Mouse (Mus musculus): ENCODE measurements around the gene Hc. TPM values are rescaled to one million over a fixed set of nuclear protein-coding genes. Genes with fewer than 3 reads are reported as not detected.

The Hc gene
- polyA plus RNA-seq, 1 experiment from 2014 or later = 0.17 TPM

DNA sequence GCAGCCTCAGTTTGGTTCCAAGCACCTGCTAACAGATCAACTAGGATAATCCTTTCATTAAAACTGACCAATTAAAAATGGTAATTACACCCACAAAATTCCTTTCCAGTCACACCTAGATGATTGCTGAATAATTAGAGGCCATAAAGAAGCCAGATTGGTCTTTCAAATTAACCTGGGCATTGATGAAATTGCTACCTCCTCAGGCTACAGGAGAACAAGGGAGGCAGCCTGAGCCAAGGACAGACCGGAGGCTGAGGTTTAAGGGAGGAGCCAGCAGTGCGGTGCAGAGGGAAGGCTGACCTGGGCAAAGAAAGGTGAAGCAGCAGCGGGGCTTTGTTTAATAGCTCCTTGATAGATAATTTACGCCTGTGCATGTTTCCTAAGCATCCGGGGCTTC lies 123.8 kb downstream of the Hc start:
- Histone ChIP-seq H3K4me1 (ENCODE audit: control insufficient read depth, insufficient read depth, low read length) (peaks cover 5% of the 10 kb centered on the region; the same call in 1 of the 2 replicates), H3K36me3 (ENCODE audit: control insufficient read depth, insufficient read depth, low read length) (no peaks in the 10 kb centered on the region), H3K27me3 (ENCODE audit: control insufficient read depth, insufficient read depth, low read length) (0 out of 2 replicates have a peak, but pooled peaks cover 3% of the 10 kb centered on the region), H3K9ac (ENCODE audit: low read depth, low read length) (no peak overlapping the region), H3K27ac (ENCODE audit: low read depth, low read length) (no peak overlapping the region), H3K4me2 (no peak overlapping the region), H3K9me3 (replicated peaks; ENCODE audit: control insufficient read depth, low read length) (no peaks in the 10 kb centered on the region), H3K4me3 (ENCODE audit: low read depth, low read length) (no peak overlapping the region)
- no peak for ATAC-seq (replicated peaks; ENCODE audit: insufficient number of reproducible peaks, low FRiP score, low TSS enrichment)
- WGBS (ENCODE audit: insufficient replicate concordance) = 35% methylated on average over 5 of the region's 5 CpGs

Other genes starting within 250 kb of the Hc start
- 46.9 and 61.2 TPM in 2 replicates for gene Fbxw2, start 235.1 kb downstream of the Hc start, polyA plus RNA-seq (2014; fragmentation: Nextera tagmentation; extraction: Ambion mirVana)
- not detected in 2 replicates for gene Gm34653, start 228.4 kb downstream of the Hc start, polyA plus RNA-seq (2014; fragmentation: Nextera tagmentation; extraction: Ambion mirVana)
- gene Cutal, start 187.0 kb downstream of the Hc start, polyA plus RNA-seq (2014; fragmentation: Nextera tagmentation; extraction: Ambion mirVana) = 0.14 TPM in 1 of 2 replicates, not detected in the other
- 68.0 and 71.6 TPM in 2 replicates for gene Psmd5, start 186.5 kb downstream of the Hc start, polyA plus RNA-seq (2014; fragmentation: Nextera tagmentation; extraction: Ambion mirVana)
- gene Phf19, start 147.4 kb downstream of the Hc start, polyA plus RNA-seq (2014; fragmentation: Nextera tagmentation; extraction: Ambion mirVana) = 2.7 and 5.3 TPM in 2 replicates
- 0.65 and 1.3 TPM in 2 replicates for gene Traf1, start 99.7 kb downstream of the Hc start, polyA plus RNA-seq (2014; fragmentation: Nextera tagmentation; extraction: Ambion mirVana)
- 0.34 and 0.99 TPM in 2 replicates for gene AI182371, start 40.1 kb upstream of the Hc start, polyA plus RNA-seq (2014; fragmentation: Nextera tagmentation; extraction: Ambion mirVana)
- 18.9 and 23.0 TPM in 2 replicates for gene Cntrl, start 48.1 kb upstream of the Hc start, polyA plus RNA-seq (2014; fragmentation: Nextera tagmentation; extraction: Ambion mirVana)
- gene Rab14, start 139.7 kb upstream of the Hc start, polyA plus RNA-seq (2014; fragmentation: Nextera tagmentation; extraction: Ambion mirVana) = 212 and 239 TPM in 2 replicates
- gene Gsn, start 194.9 kb upstream of the Hc start, polyA plus RNA-seq (2014; fragmentation: Nextera tagmentation; extraction: Ambion mirVana) = 116 and 132 TPM in 2 replicates

Measured in heart, embryonic 11.5 days (tissue).